8 mouse cellular contexts compared by ENCODE assay signal in genomic region chr11:115536856-115537568, GRCm38 (mm10). TPM values are rescaled to one million over a fixed set of nuclear protein-coding genes. Genes with fewer than 3 reads are reported as not detected.
DNase-seq lines count a peak whose midpoint lies in the region; ATAC-seq lines count a peak whose summit lies in the region.

No protein-coding gene starts in this region.

- no peaks in the 10 kb centered on the region for H3K9me3 ChIP-seq in heart, embryonic 10.5 days
- no peaks in the 10 kb centered on the region for H3K9me3 ChIP-seq in forebrain, embryonic 16.5 days (ENCODE audit: control insufficient read depth, low read length)
- no peaks in the 10 kb centered on the region for H3K9me3 ChIP-seq in liver, embryonic 16.5 days (replicated peaks; ENCODE audit: control insufficient read depth, low read length)

- DNase-seq in heart, embryonic 10.5 days (ENCODE audit: low spot score), result no peak
- no peak for DNase-seq in heart, postnatal 10 days
- peak; percentile 64 to 68 for DNase-seq in right cerebral cortex, adult 2 months (ENCODE audit: low spot score in 2 of 2)
- DNase-seq in right cerebral cortex, postnatal 4 days, result no peak
- peak; percentile 35 for DNase-seq in thymus, postnatal 0 days (ENCODE audit: low spot score)
- no peak for DNase-seq in ovary, postnatal 10 days (ENCODE audit: low spot score)

- peak overlapping the region; percentile 60 for H3K9ac ChIP-seq in forebrain, embryonic 16.5 days (replicated peaks; ENCODE audit: low read depth, low read length)
- H3K9ac ChIP-seq in liver, embryonic 16.5 days (ENCODE audit: low read depth, low read length), result peak overlapping the region; percentile 50

- H3K27ac ChIP-seq in heart, embryonic 10.5 days, result peak overlapping the region; percentile 97
- H3K27ac ChIP-seq in forebrain, embryonic 16.5 days (ENCODE audit: low read length), result peak overlapping the region; percentile 99
- H3K27ac ChIP-seq in liver, embryonic 16.5 days (ENCODE audit: low read length), result peak overlapping the region; percentile 99

- 84% methylated on average over 10 of the region's 10 CpGs for WGBS in heart, embryonic 10.5 days
- 86% methylated on average over 10 of the region's 10 CpGs for WGBS in forebrain, embryonic 16.5 days
- 82% methylated on average over 10 of the region's 10 CpGs for WGBS in liver, embryonic 16.5 days (ENCODE audit: insufficient replicate concordance)

- no peaks in the 10 kb centered on the region for H3K27me3 ChIP-seq in heart, embryonic 10.5 days (ENCODE audit: insufficient read depth, poor library complexity, severe bottlenecking)
- H3K27me3 ChIP-seq in forebrain, embryonic 16.5 days (replicated peaks; ENCODE audit: control insufficient read depth, insufficient read depth, low read length), result no peaks in the 10 kb centered on the region
- no peaks in the 10 kb centered on the region for H3K27me3 ChIP-seq in liver, embryonic 16.5 days (ENCODE audit: control insufficient read depth, insufficient read depth, low read depth, low read length)

- peaks cover 23% of the 10 kb centered on the region for H3K36me3 ChIP-seq in heart, embryonic 10.5 days
- H3K36me3 ChIP-seq in forebrain, embryonic 16.5 days (ENCODE audit: control insufficient read depth, insufficient read depth), result peaks cover 11% of the 10 kb centered on the region
- H3K36me3 ChIP-seq in liver, embryonic 16.5 days (ENCODE audit: control insufficient read depth, insufficient read depth), result peaks cover 18% of the 10 kb centered on the region

- peak overlapping the region; percentile 60 for H3K4me2 ChIP-seq in forebrain, embryonic 16.5 days (ENCODE audit: low read length)
- peak overlapping the region; percentile 76 for H3K4me2 ChIP-seq in liver, embryonic 16.5 days (ENCODE audit: low read depth, low read length)

- H3K4me1 ChIP-seq in heart, embryonic 10.5 days, result peaks cover 16% of the 10 kb centered on the region
- H3K4me1 ChIP-seq in forebrain, embryonic 16.5 days (replicated peaks; ENCODE audit: control insufficient read depth, insufficient read depth, low read length), result peaks cover 15% of the 10 kb centered on the region
- peaks cover 15% of the 10 kb centered on the region for H3K4me1 ChIP-seq in liver, embryonic 16.5 days (ENCODE audit: control insufficient read depth, low read depth, low read length)

- no peak for ATAC-seq in forebrain, embryonic 16.5 days
- no peak for ATAC-seq in liver, embryonic 16.5 days (ENCODE audit: low read depth)

- intact Hi-C loops in heart, postnatal 10 days (cut with DNase I), result loop anchor here (5.0 kb wide), 1 partner anchor 65 kb away; the partner anchor contains the start of genes Gga3 and Mrps7

- H3K4me3 ChIP-seq in heart, embryonic 10.5 days, result peak overlapping the region; percentile 99
- H3K4me3 ChIP-seq in forebrain, embryonic 16.5 days (replicated peaks; ENCODE audit: low read length), result peak overlapping the region; percentile 92
- peak overlapping the region; percentile 95 for H3K4me3 ChIP-seq in liver, embryonic 16.5 days (ENCODE audit: low read depth, low read length)

RNA-seq across cellular contexts. Expression of gene Sumo2, which starts 0.9 kb away (rescaled TPM):
- 713 and 931 TPM in 2 replicates for polyA plus RNA-seq in heart, embryonic 10.5 days (2016; fragmentation: Nextera tagmentation; extraction: Ambion mirVana)
- total RNA-seq in heart, postnatal 10 days (2021), result 100 to 1,000 TPM; 217 to 251 TPM
- polyA plus RNA-seq in forebrain, embryonic 16.5 days (2015; fragmentation: Nextera tagmentation; extraction: Ambion mirVana), result 1,130 and 1,181 TPM in 2 replicates
- 270 and 312 TPM in 2 replicates for polyA plus RNA-seq in liver, embryonic 16.5 days (2015; fragmentation: Nextera tagmentation; extraction: Ambion mirVana)
- polyA plus RNA-seq in thymus, postnatal 0 days (2015; fragmentation: Nextera tagmentation; extraction: Ambion mirVana), result 1,265 and 1,278 TPM in 2 replicates

RNA-seq across cellular contexts. Expression of gene Jpt1, which starts 22.8 kb away (rescaled TPM):
- 451 and 471 TPM in 2 replicates for polyA plus RNA-seq in heart, embryonic 10.5 days (2016; fragmentation: Nextera tagmentation; extraction: Ambion mirVana)
- 100 to 1,000 TPM; 338 to 393 TPM for total RNA-seq in heart, postnatal 10 days (2021)
- 1,959 and 1,981 TPM in 2 replicates for polyA plus RNA-seq in forebrain, embryonic 16.5 days (2015; fragmentation: Nextera tagmentation; extraction: Ambion mirVana)
- 190 and 209 TPM in 2 replicates for polyA plus RNA-seq in liver, embryonic 16.5 days (2015; fragmentation: Nextera tagmentation; extraction: Ambion mirVana)
- polyA plus RNA-seq in thymus, postnatal 0 days (2015; fragmentation: Nextera tagmentation; extraction: Ambion mirVana), result 603 and 612 TPM in 2 replicates

RNA-seq across cellular contexts. Expression of gene Nup85, which starts 27.2 kb away (rescaled TPM):
- 179 and 208 TPM in 2 replicates for polyA plus RNA-seq in heart, embryonic 10.5 days (2016; fragmentation: Nextera tagmentation; extraction: Ambion mirVana)
- total RNA-seq in heart, postnatal 10 days (2021), result 10 to 100 TPM; 27.0 to 28.1 TPM
- 138 and 144 TPM in 2 replicates for polyA plus RNA-seq in forebrain, embryonic 16.5 days (2015; fragmentation: Nextera tagmentation; extraction: Ambion mirVana)
- polyA plus RNA-seq in liver, embryonic 16.5 days (2015; fragmentation: Nextera tagmentation; extraction: Ambion mirVana), result 94.4 and 96.5 TPM in 2 replicates
- 148 and 163 TPM in 2 replicates for polyA plus RNA-seq in thymus, postnatal 0 days (2015; fragmentation: Nextera tagmentation; extraction: Ambion mirVana)

RNA-seq across cellular contexts. Expression of gene Nt5c, which starts 45.4 kb away (rescaled TPM):
- 79.3 and 95.0 TPM in 2 replicates for polyA plus RNA-seq in heart, embryonic 10.5 days (2016; fragmentation: Nextera tagmentation; extraction: Ambion mirVana)
- 10 to 100 TPM; 24.6 to 26.7 TPM for total RNA-seq in heart, postnatal 10 days (2021)
- polyA plus RNA-seq in forebrain, embryonic 16.5 days (2015; fragmentation: Nextera tagmentation; extraction: Ambion mirVana), result 82.6 and 91.0 TPM in 2 replicates
- polyA plus RNA-seq in liver, embryonic 16.5 days (2015; fragmentation: Nextera tagmentation; extraction: Ambion mirVana), result 32.0 and 36.3 TPM in 2 replicates
- 210 and 221 TPM in 2 replicates for polyA plus RNA-seq in thymus, postnatal 0 days (2015; fragmentation: Nextera tagmentation; extraction: Ambion mirVana)

Comparison
In these comparisons a context has a peak if more than half of its experiments do, and no peak if none do; other contexts are left out.
1. DNase-seq: peak in right cerebral cortex, adult 2 months (2 of 2) and thymus, postnatal 0 days (single experiment); none in heart, embryonic 10.5 days (single experiment), heart, postnatal 10 days (0 of 2), right cerebral cortex, postnatal 4 days (single experiment) and ovary, postnatal 10 days (single experiment).
2. Peak in every context shown above with its lines, with median percentiles within 50 percentile points of each other: H3K27ac ChIP-seq and H3K4me3 ChIP-seq.